Mouse (Mus musculus): ENCODE data around the gene Klk13.

DNA sequence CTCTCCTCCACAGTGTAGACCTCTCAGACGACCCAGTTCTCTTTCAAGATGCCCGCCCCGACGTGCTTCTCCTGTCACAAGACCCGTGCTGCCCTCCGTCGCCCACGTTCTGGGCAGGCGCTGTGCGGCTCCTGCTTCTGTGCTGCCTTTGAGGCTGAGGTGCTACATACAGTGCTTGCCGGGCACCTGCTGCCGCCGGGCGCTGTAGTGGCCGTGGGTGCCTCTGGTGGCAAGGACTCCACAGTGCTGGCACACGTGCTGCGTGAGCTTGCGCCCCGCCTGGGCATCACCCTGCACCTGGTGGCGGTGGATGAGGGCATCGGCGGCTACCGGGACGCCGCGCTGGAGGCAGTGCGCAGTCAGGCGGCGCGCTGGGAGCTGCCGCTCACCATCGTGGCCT, 37.3 kb upstream of the Klk13 start:
- TF ChIP-seq CTCF (IDR thresholded peaks at IDR 0.05; ENCODE audit: borderline replicate concordance, insufficient read depth, low read depth, low read length) (no peak), POLR2A (IDR thresholded peaks at IDR 0.05; ENCODE audit: borderline replicate concordance, insufficient read depth, low read length) (no peak)
